Mouse (Mus musculus): ENCODE data around the gene Tmem202.

Tmem202 gene

GRCm38 (mm10) chr9:59539441-59540137 is at the start of gene Tmem202, which contains the start of gene Hexa:
Gene Tmem202, minus strand, starts transcription at chr9:59539847.
Gene Hexa, plus strand, starts transcription at chr9:59539540.
- peak; percentile 90 to 91 for DNase-seq

- peak; percentile 81 to 82 for DNase-seq
Measured at GRCm38 (mm10) chr9:59588710-59589671, 49.3 kb upstream of the Tmem202 start.

GRCm38 (mm10) chr9:59588252-59588651 is 48.6 kb upstream of the Tmem202 start:
- peak in 1 of 2 experiments; percentile 26 for DNase-seq

GRCm38 (mm10) chr9:59584871-59585308 is 45.2 kb upstream of the Tmem202 start:
- DNase-seq, result peak; percentile 90

GRCm38 (mm10) chr9:59578505-59578867 is 38.8 kb upstream of the Tmem202 start:
- DNase-seq, result no peak

GRCm38 (mm10) chr9:59577844-59578504 is 38.3 kb upstream of the Tmem202 start, which contains the start of gene Celf6:
Gene Celf6, plus strand, starts transcription at chr9:59577917.
- DNase-seq, result peak; percentile 96 to 98

GRCm38 (mm10) chr9:59577401-59577800 is 37.8 kb upstream of the Tmem202 start:
- no peak for DNase-seq

- DNase-seq, result no peak
Measured at GRCm38 (mm10) chr9:59571852-59572251, 32.2 kb upstream of the Tmem202 start.

- peak; percentile 74 to 76 for DNase-seq
Measured at GRCm38 (mm10) chr9:59567111-59567510, 27.5 kb upstream of the Tmem202 start.

GRCm38 (mm10) chr9:59565600-59565999 is 26.0 kb upstream of the Tmem202 start:
- DNase-seq, result peak; percentile 70 to 78

GRCm38 (mm10) chr9:59553719-59554118 is 14.1 kb upstream of the Tmem202 start:
- no peak for DNase-seq

- DNase-seq, result no peak
Measured at GRCm38 (mm10) chr9:59552610-59553009, 13.0 kb upstream of the Tmem202 start.

GRCm38 (mm10) chr9:59551620-59552031 is 12.0 kb upstream of the Tmem202 start:
- DNase-seq, result peak in 1 of 2 experiments; percentile 26

GRCm38 (mm10) chr9:59551017-59551416 is 11.4 kb upstream of the Tmem202 start:
- no peak for DNase-seq

- DNase-seq, result no peak
Measured at GRCm38 (mm10) chr9:59550077-59550476, 10.4 kb upstream of the Tmem202 start.

GRCm38 (mm10) chr9:59548961-59549487 is 9.4 kb upstream of the Tmem202 start:
- DNase-seq, result no peak

GRCm38 (mm10) chr9:59547869-59548268 is 8.2 kb upstream of the Tmem202 start:
- DNase-seq, result no peak

GRCm38 (mm10) chr9:59544739-59545138 is 5.1 kb upstream of the Tmem202 start:
- DNase-seq, result no peak

GRCm38 (mm10) chr9:59542766-59543324 is 3.2 kb upstream of the Tmem202 start:
- no peak for DNase-seq

GRCm38 (mm10) chr9:59541617-59542016 is 2.0 kb upstream of the Tmem202 start:
- no peak for DNase-seq

GRCm38 (mm10) chr9:59537651-59538050 is 2.0 kb downstream of the Tmem202 start:
- DNase-seq, result no peak

- peak; percentile 73 to 75 for DNase-seq
Measured at GRCm38 (mm10) chr9:59533889-59534288, 5.8 kb downstream of the Tmem202 start.
